Mouse (Mus musculus): ENCODE results near the gene Gm10974. TPM values are rescaled to one million over a fixed set of nuclear protein-coding genes. Genes with fewer than 3 reads are reported as not detected.

Gene Gm10974
- polyA plus RNA-seq, 1 experiment from 2014 or later: not detected

DNA sequence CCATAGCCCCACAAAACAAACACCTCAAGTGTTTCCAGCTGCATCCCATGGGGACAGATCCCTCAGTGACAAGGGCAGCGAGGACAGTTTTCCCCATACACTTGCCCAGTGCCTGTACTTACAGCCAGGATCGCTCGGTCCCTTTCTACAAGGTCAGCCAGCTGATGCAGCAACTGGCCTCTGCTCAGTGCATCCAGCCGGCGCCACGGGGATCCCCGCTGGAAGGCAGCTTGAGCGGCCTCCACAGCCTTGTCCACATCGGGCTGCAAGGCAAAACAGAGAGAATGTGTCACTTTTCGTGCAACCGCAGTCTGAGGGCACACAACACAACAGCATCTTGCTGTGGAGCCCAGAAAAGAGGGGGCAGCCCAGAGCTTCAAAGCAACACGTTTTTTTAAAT lies 53.3 kb downstream of the Gm10974 start:
- no peak for ATAC-seq
- DNase-seq (ENCODE audit: low read depth, low spot score): no peak
- ChIA-PET CTCF (interaction anchor here (2.1 kb wide), 1 partner anchor 14 kb away, joined by 6 read pairs; no protein-coding TSS in a partner anchor), POLR2A (no interaction called here)
- no peaks in the 10 kb centered on the region for H3K27me3 ChIP-seq
- no peak for TF ChIP-seq CTCF (IDR thresholded peaks at IDR 0.05)
- in situ Hi-C loops (cut with MboI; ENCODE audit: low pct_unique_long_range_greater_than_20kb): loop anchor here (25.0 kb wide), 1 partner anchor 418 kb away; the partner anchor contains the start of gene Adamts17

DNA sequence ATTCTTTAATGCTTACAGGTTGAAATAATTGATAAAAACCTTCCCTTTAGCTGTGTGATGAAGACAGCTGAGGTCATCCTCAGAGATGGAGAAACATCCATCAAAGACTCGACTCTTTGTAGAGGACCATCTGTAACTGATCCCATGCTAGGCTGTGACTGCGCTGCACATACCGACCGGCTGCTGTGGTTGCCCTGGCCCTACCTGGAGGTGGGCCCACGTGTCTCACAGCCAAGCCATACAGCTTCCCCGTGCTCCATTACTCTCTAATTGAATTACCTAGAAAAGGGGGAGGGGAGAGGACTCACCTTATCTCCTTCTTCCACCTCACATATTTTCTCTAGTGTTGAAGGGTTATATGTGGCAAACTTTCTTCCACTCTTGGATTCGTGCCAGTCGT lies 56.2 kb downstream of the Gm10974 start:
- ChIA-PET POLR2A (no interaction called here), CTCF (interaction anchor here (0.8 to 1.4 kb wide), 2 partner anchors 8 to 203 kb away, joined by 3 read pairs; no protein-coding TSS in a partner anchor)
- H3K27me3 ChIP-seq: no peaks in the 10 kb centered on the region
- no peak for TF ChIP-seq CTCF (IDR thresholded peaks at IDR 0.05)
- in situ Hi-C loops (cut with MboI; ENCODE audit: low pct_unique_long_range_greater_than_20kb): loop anchor here (25.0 kb wide), 1 partner anchor 415 kb away; the partner anchor contains the start of gene Adamts17
- DNase-seq (ENCODE audit: low read depth, low spot score) (no peak), ATAC-seq (no peak)

DNA sequence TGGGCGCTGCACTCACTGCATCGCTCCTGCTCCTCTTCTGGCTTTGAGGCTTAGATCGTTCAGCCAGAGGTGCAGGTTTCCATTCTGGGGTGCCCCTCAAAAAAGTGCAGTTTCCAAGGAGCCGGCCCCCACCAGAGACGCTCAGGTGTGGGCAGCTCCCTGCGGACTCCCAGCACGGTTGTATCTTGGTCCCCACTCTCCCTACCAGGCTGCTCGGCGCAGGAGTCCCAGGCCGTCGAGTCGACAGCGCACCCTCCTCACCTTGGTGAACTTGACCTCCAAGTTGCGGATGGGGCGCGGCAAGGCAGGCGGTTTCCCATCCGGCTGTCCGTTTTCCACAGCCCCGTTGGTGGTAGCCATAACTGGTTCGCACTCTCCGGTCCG lies 61.3 kb downstream of the Gm10974 start:
- no peak for TF ChIP-seq CTCF (IDR thresholded peaks at IDR 0.05)
- POLR2A ChIA-PET: no interaction called here
- in situ Hi-C loops (cut with MboI; ENCODE audit: low pct_unique_long_range_greater_than_20kb): no loop called here
- CTCF ChIA-PET: interaction anchor here (1.5 to 1.6 kb wide), 2 partner anchors 10 kb away, joined by 3 read pairs; no protein-coding TSS in a partner anchor
- H3K27me3 ChIP-seq: peaks cover 5% of the 10 kb centered on the region
- ATAC-seq (no peak), DNase-seq (ENCODE audit: low read depth, low spot score) (no peak)

DNA sequence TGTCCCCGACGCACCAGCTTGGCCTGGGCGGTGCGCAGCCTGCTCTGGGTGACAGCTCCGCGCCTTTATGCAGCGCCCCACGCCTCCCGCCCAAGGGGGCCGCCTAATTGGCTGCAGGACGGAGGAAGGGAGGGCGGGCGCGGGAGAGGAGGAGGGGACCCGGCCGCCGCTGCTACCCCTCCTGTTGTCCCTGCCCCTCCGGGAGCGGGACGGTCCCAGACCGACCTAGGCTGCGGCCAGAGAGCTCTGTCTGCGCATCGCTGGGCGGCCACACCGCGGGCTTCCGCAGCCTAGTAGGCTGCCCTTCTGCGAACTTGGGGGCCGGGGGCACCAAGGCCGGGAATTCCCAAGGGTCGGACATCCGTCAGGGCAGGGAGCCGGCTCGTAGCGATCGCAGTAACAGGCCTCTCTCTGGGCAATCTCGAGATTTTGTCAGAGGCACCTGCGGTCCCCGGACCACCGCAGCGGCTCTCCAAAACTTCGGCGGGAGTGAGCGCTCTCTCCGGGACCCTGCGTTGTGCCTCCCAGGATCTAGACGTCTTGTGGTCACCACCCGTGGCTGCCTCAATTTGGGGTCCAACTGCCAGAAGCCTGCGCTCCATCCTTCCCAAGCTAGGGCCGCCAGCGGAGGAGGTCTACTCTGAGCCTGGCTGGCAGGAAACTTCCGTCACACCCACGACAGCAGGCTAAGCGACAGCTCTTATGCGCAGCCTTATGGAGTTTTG lies 61.9 kb downstream of the Gm10974 start, which contains the start of gene Aldh1a3:
Gene Aldh1a3, minus strand, starts transcription at position 81 of the 725 bp plus-strand sequence.
- ATAC-seq (no peak), DNase-seq (ENCODE audit: low read depth, low spot score) (no peak)
- CTCF ChIA-PET: interaction anchor here (1.2 to 1.5 kb wide), 3 partner anchors 10 to 20 kb away, joined by 3 to 6 read pairs (median 4); no protein-coding TSS in a partner anchor
- H3K27me3 ChIP-seq: peaks cover 5% of the 10 kb centered on the region
- POLR2A ChIA-PET: no interaction called here
- no peak for TF ChIP-seq CTCF (IDR thresholded peaks at IDR 0.05)
- in situ Hi-C loops (cut with MboI; ENCODE audit: low pct_unique_long_range_greater_than_20kb): no loop called here

DNA sequence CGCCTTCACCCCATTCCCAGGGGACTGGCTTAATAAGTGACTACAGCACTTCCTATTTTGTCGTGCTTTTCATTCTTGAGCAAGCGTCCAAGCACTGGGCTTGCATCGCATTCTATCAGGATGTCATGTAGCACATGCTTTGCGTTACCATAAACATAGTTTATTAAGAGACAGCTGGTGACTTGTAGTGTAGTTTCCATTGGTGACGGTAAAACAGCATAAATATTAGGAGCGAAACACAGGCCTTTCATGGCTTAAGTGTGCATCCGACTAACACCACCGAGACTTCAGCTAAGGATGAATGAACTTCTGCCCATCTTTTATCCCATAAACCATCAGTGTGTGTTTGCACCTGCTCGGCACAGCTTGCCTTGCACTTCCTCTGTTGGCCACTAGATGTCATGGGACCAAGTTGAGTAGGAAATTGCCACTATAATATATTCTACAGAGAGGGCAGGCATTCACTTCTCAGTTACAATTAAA lies 68.8 kb downstream of the Gm10974 start:
- ATAC-seq (no peak), DNase-seq (ENCODE audit: low read depth, low spot score) (no peak)
- ChIA-PET POLR2A (no interaction called here), CTCF (interaction anchor here (0.7 to 9.4 kb wide), 15 partner anchors 9 to 249 kb away, joined by 3 to 121 read pairs (median 5); no protein-coding TSS in a partner anchor)
- no peaks in the 10 kb centered on the region for H3K27me3 ChIP-seq
- in situ Hi-C loops (cut with MboI; ENCODE audit: low pct_unique_long_range_greater_than_20kb): loop anchor here (10.0 kb wide), 1 partner anchor 220 kb away; no protein-coding TSS in a partner anchor
- TF ChIP-seq CTCF (IDR thresholded peaks at IDR 0.05): peak; percentile 93

Other genes with a start within 250 kb of the Gm10974 start
- gene Lrrk1, start 22.4 kb downstream of the Gm10974 start, polyA plus RNA-seq (2021): 33.0 TPM
- 0.37 TPM for gene Aldh1a3, start 61.6 kb downstream of the Gm10974 start, polyA plus RNA-seq (2021)

Data from Patski (cell line).